Mouse (Mus musculus) lung, postnatal 0 days (tissue): ENCODE data around the gene Fanca. TPM values are rescaled to one million over a fixed set of nuclear protein-coding genes. Genes with fewer than 3 reads are reported as not detected.
"Not testable (repeated sequence)": the region's sequence is repeated elsewhere in the genome, so short reads cannot be mapped to it uniquely, and the experiment has no call there.

Experiments
- ATAC-seq: fragments of 200-750 bp; cut with Nextera tagmentation; 2 replicates; pipeline ENCODE4 v1.8.0; 2017; ENCODE audit warnings: moderate library complexity
- DNase-seq: peaks from one replicate; pipeline ENCODE4 v3.0.0-alpha.2; 2016; ENCODE audit warnings: low spot score
- H3K27ac ChIP-seq: fragments of 300-500 bp; sonication (generic); 2 replicates; pipeline ENCODE4 v1.5.1; 2014; ENCODE audit warnings: antibody characterized with exemption, mild to moderate bottlenecking, low read length, mixed read lengths
- H3K27me3 ChIP-seq: fragments of 300-500 bp; sonication (generic); replicated peaks from 2 replicates; pipeline ENCODE4 v1.6.1; 2014; ENCODE audit warnings: low read length, mixed read lengths; ENCODE audit not compliant: insufficient read depth
- H3K36me3 ChIP-seq: fragments of 300-500 bp; sonication (generic); 2 replicates; pipeline ENCODE4 v1.6.1; 2014; ENCODE audit warnings: low read length, mixed read lengths; ENCODE audit not compliant: insufficient read depth
- H3K4me1 ChIP-seq: fragments of 300-500 bp; sonication (generic); 2 replicates; pipeline ENCODE4 v1.6.1; 2014; ENCODE audit warnings: antibody characterized with exemption, low read depth, low read length, mixed read lengths; ENCODE audit not compliant: insufficient read depth
- H3K4me2 ChIP-seq: fragments of 300-500 bp; sonication (generic); replicated peaks from 2 replicates; pipeline ENCODE4 v1.6.1; 2014; ENCODE audit warnings: low read depth, mild to moderate bottlenecking, low read length, moderate library complexity, mixed read lengths
- H3K4me3 ChIP-seq: fragments of 300-500 bp; sonication (generic); 2 replicates; pipeline ENCODE4 v1.5.1; 2014; ENCODE audit warnings: low read depth, low read length
- H3K9ac ChIP-seq: fragments of 300-500 bp; sonication (generic); replicated peaks from 2 replicates; pipeline ENCODE4 v1.6.1; 2014; ENCODE audit warnings: low read depth, mild to moderate bottlenecking
- H3K9me3 ChIP-seq: fragments of 300-500 bp; sonication (generic); 2 replicates; pipeline ENCODE4 v1.6.1; 2016; ENCODE audit warnings: low read length, mixed read lengths
- CTCF ChIP-seq: IDR thresholded peaks from 2 replicates; pipeline ENCODE4 v1.5.1; 2016; ENCODE audit warnings: antibody characterized with exemption, mild to moderate bottlenecking
- EP300 ChIP-seq: IDR thresholded peaks from 2 replicates; pipeline ENCODE4 v1.6.1; 2016; ENCODE audit warnings: antibody characterized with exemption, mild to moderate bottlenecking, control low read depth
- WGBS: fragments of 180-500 bp; shearing (Covaris S2); extraction: QIAGEN DNeasy Blood & Tissue Kit; methylation state at CpG from one replicate; pipeline ENCODE4 v1.1.7; 2014; 5-methylcytosine and 5-hydroxymethylcytosine counted together
- polyA plus RNA-seq: library from polyadenylated mRNA; unstranded; fragments of >200 nt; fragmentation: Nextera tagmentation; extraction: Ambion mirVana; gene quantifications from 2 replicates; pipeline ENCODE4 v1.2.1, GENCODE M21; 2015

Gene Fanca
- polyA plus RNA-seq, 1 experiment from 2014 or later = 4.5 TPM

GRCm38 (mm10) chr8:123274447-123274846 lies 43.9 kb downstream of the Fanca start:
- Histone ChIP-seq H3K4me3 (no peak overlapping the region), H3K4me2 (no peak overlapping the region), H3K4me1 (no peaks in the 10 kb centered on the region), H3K9ac (no peak overlapping the region), H3K27ac (no peak overlapping the region), H3K27me3 (no peaks in the 10 kb centered on the region), H3K36me3 (peaks cover 6% of the 10 kb centered on the region; the same call in 1 of the 2 replicates), H3K9me3 (no peaks in the 10 kb centered on the region)
- no peak for DNase-seq
- 85% methylated on average over 5 of the region's 5 CpGs for WGBS
- no peak for ATAC-seq
- TF ChIP-seq CTCF (no peak), EP300 (no peak)

- no peak for ATAC-seq
- TF ChIP-seq EP300 (no peak), CTCF (no peak)
- H3K9me3 ChIP-seq = no peaks in the 10 kb centered on the region
- H3K9ac ChIP-seq = no peak overlapping the region
- WGBS = 49% methylated on average over 4 of the region's 4 CpGs
- no peaks in the 10 kb centered on the region for H3K27me3 ChIP-seq
- H3K4me1 ChIP-seq = no peaks in the 10 kb centered on the region
- no peak overlapping the region for H3K4me2 ChIP-seq
- H3K27ac ChIP-seq = no peak overlapping the region
- no peak overlapping the region for H3K4me3 ChIP-seq
- H3K36me3 ChIP-seq = peaks cover 15% of the 10 kb centered on the region
- DNase-seq = no peak
Observed at GRCm38 (mm10) chr8:123271901-123272300, 46.5 kb downstream of the Fanca start.

GRCm38 (mm10) chr8:123271147-123271546 lies 47.2 kb downstream of the Fanca start:
- WGBS = 88% methylated on average over 10 of the region's 10 CpGs
- Histone ChIP-seq H3K27me3 (no peaks in the 10 kb centered on the region), H3K36me3 (peaks cover 21% of the 10 kb centered on the region)

GRCm38 (mm10) chr8:123267926-123268656 lies 50.3 kb downstream of the Fanca start:
- no peaks in the 10 kb centered on the region for H3K27me3 ChIP-seq
- H3K4me2 ChIP-seq = no peak overlapping the region
- TF ChIP-seq EP300 = no peak
- no peak for TF ChIP-seq CTCF
- H3K4me3 ChIP-seq = no peak overlapping the region
- no peak overlapping the region for H3K27ac ChIP-seq
- ATAC-seq (no peak), DNase-seq (no peak)
- 72% methylated on average over 14 of the region's 14 CpGs for WGBS
- peaks cover 21% of the 10 kb centered on the region for H3K36me3 ChIP-seq
- H3K4me1 ChIP-seq = no peaks in the 10 kb centered on the region
- no peaks in the 10 kb centered on the region for H3K9me3 ChIP-seq
- H3K9ac ChIP-seq = no peak overlapping the region

More at GRCm38 (mm10) chr8:123271147-123271546, 47.2 kb downstream of the Fanca start:
- no peak for DNase-seq
- Histone ChIP-seq H3K4me3 (no peak overlapping the region), H3K9ac (no peak overlapping the region), H3K4me1 (no peaks in the 10 kb centered on the region), H3K27ac (no peak overlapping the region), H3K4me2 (no peak overlapping the region), H3K9me3 (no peaks in the 10 kb centered on the region)
- ATAC-seq = no peak
- TF ChIP-seq EP300 (no peak), CTCF (no peak)

- ATAC-seq = not testable (repeated sequence)
- 87% methylated on average over 7 of the region's 8 CpGs for WGBS
- peaks cover 38% of the 10 kb centered on the region; the same call in 1 of the 2 replicates for H3K36me3 ChIP-seq
Observed at GRCm38 (mm10) chr8:123257593-123257992, 60.8 kb downstream of the Fanca start.

GRCm38 (mm10) chr8:123257114-123257513 lies 61.3 kb downstream of the Fanca start:
- no peak for ATAC-seq
- H3K36me3 ChIP-seq = peaks cover 38% of the 10 kb centered on the region; the same call in 1 of the 2 replicates

More at GRCm38 (mm10) chr8:123257593-123257992, 60.8 kb downstream of the Fanca start:
- H3K4me1 ChIP-seq, H3K9me3 ChIP-seq, H3K27me3 ChIP-seq, DNase-seq, H3K4me2 ChIP-seq, H3K27ac ChIP-seq, H3K9ac ChIP-seq, H3K4me3 ChIP-seq: not testable (repeated sequence)

More at GRCm38 (mm10) chr8:123257114-123257513, 61.3 kb downstream of the Fanca start:
- Histone ChIP-seq H3K27ac (no peak overlapping the region), H3K4me1 (peaks cover 10% of the 10 kb centered on the region), H3K9ac (no peak overlapping the region), H3K27me3 (no peaks in the 10 kb centered on the region), H3K4me2 (no peak overlapping the region), H3K4me3 (no peak overlapping the region), H3K9me3 (no peaks in the 10 kb centered on the region)
- no peak for DNase-seq
- WGBS = 87% methylated on average over 3 of the region's 3 CpGs
- TF ChIP-seq EP300 (no peak), CTCF (no peak)
